Mouse (Mus musculus): ENCODE results near the gene Acoxl. TPM values are rescaled to one million over a fixed set of nuclear protein-coding genes. Genes with fewer than 3 reads are reported as not detected.

The Acoxl gene
- polyA plus RNA-seq, 1 experiment from 2014 or later, result 0.15 TPM

- Histone ChIP-seq H3K27me3 (replicated peaks; ENCODE audit: control insufficient read depth, insufficient read depth, low read length) (no peaks in the 10 kb centered on the region), H3K9ac (ENCODE audit: low read depth, low read length) (no peak overlapping the region; the same call in 1 of the 2 replicates), H3K27ac (ENCODE audit: low read depth, low read length) (peak overlapping the region; percentile 66), H3K4me1 (ENCODE audit: control insufficient read depth, insufficient read depth, low read depth, low read length) (peaks cover 13% of the 10 kb centered on the region), H3K4me2 (ENCODE audit: low read length) (no peak overlapping the region), H3K36me3 (ENCODE audit: control insufficient read depth, insufficient read depth, low read length) (no peaks in the 10 kb centered on the region), H3K4me3 (ENCODE audit: low read length) (no peak overlapping the region), H3K9me3 (ENCODE audit: control insufficient read depth, low read length) (no peaks in the 10 kb centered on the region)
- peak; percentile 58; the same call in 1 of the 2 replicates for ATAC-seq
- WGBS, result 9% methylated on average over 2 of the region's 2 CpGs
These were observed 122.5 kb downstream of the Acoxl start for GRCm38 (mm10) chr2:127961154-127961553.

GRCm38 (mm10) chr2:127961802-127962433 lies 123.2 kb downstream of the Acoxl start:
- peak; percentile 70; the same call in 1 of the 2 replicates for ATAC-seq
- Histone ChIP-seq H3K9me3 (ENCODE audit: control insufficient read depth, low read length) (no peaks in the 10 kb centered on the region), H3K27me3 (replicated peaks; ENCODE audit: control insufficient read depth, insufficient read depth, low read length) (no peaks in the 10 kb centered on the region), H3K4me1 (ENCODE audit: control insufficient read depth, insufficient read depth, low read depth, low read length) (peaks cover 13% of the 10 kb centered on the region), H3K4me2 (ENCODE audit: low read length) (no peak overlapping the region), H3K36me3 (ENCODE audit: control insufficient read depth, insufficient read depth, low read length) (no peaks in the 10 kb centered on the region), H3K9ac (ENCODE audit: low read depth, low read length) (no peak overlapping the region), H3K27ac (ENCODE audit: low read depth, low read length) (peak overlapping the region; percentile 17; the same call in 1 of the 2 replicates), H3K4me3 (ENCODE audit: low read length) (no peak overlapping the region)
- WGBS, result 41% methylated on average over 4 of the region's 4 CpGs

- Histone ChIP-seq H3K9ac (ENCODE audit: low read depth, low read length) (no peak overlapping the region), H3K4me3 (ENCODE audit: low read length) (no peak overlapping the region), H3K27ac (ENCODE audit: low read depth, low read length) (no peak overlapping the region), H3K36me3 (ENCODE audit: control insufficient read depth, insufficient read depth, low read length) (no peaks in the 10 kb centered on the region), H3K27me3 (replicated peaks; ENCODE audit: control insufficient read depth, insufficient read depth, low read length) (no peaks in the 10 kb centered on the region), H3K4me1 (ENCODE audit: control insufficient read depth, insufficient read depth, low read depth, low read length) (no peaks in the 10 kb centered on the region), H3K4me2 (ENCODE audit: low read length) (no peak overlapping the region), H3K9me3 (ENCODE audit: control insufficient read depth, low read length) (no peaks in the 10 kb centered on the region)
- WGBS, result 92% methylated on average over 2 of the region's 2 CpGs
- no peak for ATAC-seq
These were observed 130.3 kb downstream of the Acoxl start for GRCm38 (mm10) chr2:127968944-127969343.

GRCm38 (mm10) chr2:127976276-127976675 lies 137.6 kb downstream of the Acoxl start:
- WGBS, result 100% methylated on average over 1 of the region's 1 CpGs
- no peak overlapping the region for H3K4me2 ChIP-seq (ENCODE audit: low read length)
- no peak overlapping the region for H3K4me3 ChIP-seq (ENCODE audit: low read length)
- H3K27me3 ChIP-seq (replicated peaks; ENCODE audit: control insufficient read depth, insufficient read depth, low read length), result no peaks in the 10 kb centered on the region
- ATAC-seq, result no peak
- no peaks in the 10 kb centered on the region for H3K9me3 ChIP-seq (ENCODE audit: control insufficient read depth, low read length)
- H3K27ac ChIP-seq (ENCODE audit: low read depth, low read length), result no peak overlapping the region
- H3K36me3 ChIP-seq (ENCODE audit: control insufficient read depth, insufficient read depth, low read length), result no peaks in the 10 kb centered on the region
- H3K4me1 ChIP-seq (ENCODE audit: control insufficient read depth, insufficient read depth, low read depth, low read length), result no peaks in the 10 kb centered on the region
- no peak overlapping the region for H3K9ac ChIP-seq (ENCODE audit: low read depth, low read length)

GRCm38 (mm10) chr2:127978601-127979230 lies 140.0 kb downstream of the Acoxl start:
- no peak overlapping the region for H3K9ac ChIP-seq (ENCODE audit: low read depth, low read length)
- H3K9me3 ChIP-seq (ENCODE audit: control insufficient read depth, low read length), result no peaks in the 10 kb centered on the region
- no peak overlapping the region for H3K4me2 ChIP-seq (ENCODE audit: low read length)
- H3K27ac ChIP-seq (ENCODE audit: low read depth, low read length), result no peak overlapping the region
- no peaks in the 10 kb centered on the region for H3K4me1 ChIP-seq (ENCODE audit: control insufficient read depth, insufficient read depth, low read depth, low read length)
- 91% methylated on average over 7 of the region's 7 CpGs for WGBS
- ATAC-seq, result no peak
- H3K27me3 ChIP-seq (replicated peaks; ENCODE audit: control insufficient read depth, insufficient read depth, low read length), result no peaks in the 10 kb centered on the region
- H3K4me3 ChIP-seq (ENCODE audit: low read length), result no peak overlapping the region
- no peaks in the 10 kb centered on the region for H3K36me3 ChIP-seq (ENCODE audit: control insufficient read depth, insufficient read depth, low read length)

- Histone ChIP-seq H3K4me3 (ENCODE audit: low read length) (no peak overlapping the region), H3K4me1 (ENCODE audit: control insufficient read depth, insufficient read depth, low read depth, low read length) (no peaks in the 10 kb centered on the region), H3K27me3 (replicated peaks; ENCODE audit: control insufficient read depth, insufficient read depth, low read length) (no peaks in the 10 kb centered on the region), H3K27ac (ENCODE audit: low read depth, low read length) (no peak overlapping the region), H3K9me3 (ENCODE audit: control insufficient read depth, low read length) (no peaks in the 10 kb centered on the region), H3K4me2 (ENCODE audit: low read length) (no peak overlapping the region), H3K9ac (ENCODE audit: low read depth, low read length) (no peak overlapping the region), H3K36me3 (ENCODE audit: control insufficient read depth, insufficient read depth, low read length) (no peaks in the 10 kb centered on the region)
- no peak for ATAC-seq
- WGBS, result 92% methylated on average over 3 of the region's 3 CpGs
These were observed 143.9 kb downstream of the Acoxl start for GRCm38 (mm10) chr2:127982610-127983009.

GRCm38 (mm10) chr2:127983301-127983700 lies 144.6 kb downstream of the Acoxl start:
- no peaks in the 10 kb centered on the region for H3K36me3 ChIP-seq (ENCODE audit: control insufficient read depth, insufficient read depth, low read length)
- H3K4me2 ChIP-seq (ENCODE audit: low read length), result no peak overlapping the region
- WGBS, result 77% methylated on average over 4 of the region's 4 CpGs
- H3K9ac ChIP-seq (ENCODE audit: low read depth, low read length), result no peak overlapping the region
- H3K4me1 ChIP-seq (ENCODE audit: control insufficient read depth, insufficient read depth, low read depth, low read length), result no peaks in the 10 kb centered on the region
- H3K27ac ChIP-seq (ENCODE audit: low read depth, low read length), result no peak overlapping the region
- no peak overlapping the region for H3K4me3 ChIP-seq (ENCODE audit: low read length)
- no peaks in the 10 kb centered on the region for H3K27me3 ChIP-seq (replicated peaks; ENCODE audit: control insufficient read depth, insufficient read depth, low read length)
- H3K9me3 ChIP-seq (ENCODE audit: control insufficient read depth, low read length), result no peaks in the 10 kb centered on the region
- no peak for ATAC-seq

GRCm38 (mm10) chr2:127983981-127984380 lies 145.3 kb downstream of the Acoxl start:
- no peaks in the 10 kb centered on the region for H3K9me3 ChIP-seq (ENCODE audit: control insufficient read depth, low read length)
- no peak overlapping the region for H3K4me3 ChIP-seq (ENCODE audit: low read length)
- WGBS, result 90% methylated on average over 1 of the region's 1 CpGs
- no peaks in the 10 kb centered on the region for H3K36me3 ChIP-seq (ENCODE audit: control insufficient read depth, insufficient read depth, low read length)
- no peak for ATAC-seq
- H3K27ac ChIP-seq (ENCODE audit: low read depth, low read length), result no peak overlapping the region
- no peak overlapping the region for H3K4me2 ChIP-seq (ENCODE audit: low read length)
- no peak overlapping the region for H3K9ac ChIP-seq (ENCODE audit: low read depth, low read length)
- no peaks in the 10 kb centered on the region for H3K27me3 ChIP-seq (replicated peaks; ENCODE audit: control insufficient read depth, insufficient read depth, low read length)
- no peaks in the 10 kb centered on the region for H3K4me1 ChIP-seq (ENCODE audit: control insufficient read depth, insufficient read depth, low read depth, low read length)

- Histone ChIP-seq H3K27me3 (replicated peaks; ENCODE audit: control insufficient read depth, insufficient read depth, low read length) (no peaks in the 10 kb centered on the region), H3K4me2 (ENCODE audit: low read length) (no peak overlapping the region), H3K4me1 (ENCODE audit: control insufficient read depth, insufficient read depth, low read depth, low read length) (no peaks in the 10 kb centered on the region), H3K36me3 (ENCODE audit: control insufficient read depth, insufficient read depth, low read length) (no peaks in the 10 kb centered on the region), H3K9me3 (ENCODE audit: control insufficient read depth, low read length) (no peaks in the 10 kb centered on the region), H3K9ac (ENCODE audit: low read depth, low read length) (no peak overlapping the region), H3K27ac (ENCODE audit: low read depth, low read length) (no peak overlapping the region), H3K4me3 (ENCODE audit: low read length) (no peak overlapping the region)
- WGBS, result 65% methylated on average over 4 of the region's 4 CpGs
- no peak for ATAC-seq
These were observed 149.0 kb downstream of the Acoxl start for GRCm38 (mm10) chr2:127987706-127988105.
